Mouse (Mus musculus): ENCODE data around the gene Gcc1. TPM values are rescaled to one million over a fixed set of nuclear protein-coding genes. Genes with fewer than 3 reads are reported as not detected.

Gene Gcc1
- total RNA-seq (2021): 1 to 10 TPM; 5.8 to 6.6 TPM
- long read RNA-seq, experiment 1, full-length matches to known transcripts: 1 of 5 reads
- long read RNA-seq, experiment 1, partial matches to known transcripts: 0 of 5 reads
- long read RNA-seq, experiment 1, other reads (novel, unspliced or antisense): 4 of 5 reads
- long read RNA-seq, experiment 2, full-length matches to known transcripts: 7 of 9 reads
- long read RNA-seq, experiment 2, partial matches to known transcripts: 0 of 9 reads
- long read RNA-seq, experiment 2, other reads (novel, unspliced or antisense): 2 of 9 reads

GRCm38 (mm10) chr6:28428290-28428689, at the start of gene Gcc1:
Gene Gcc1 (minus strand): TSS chr6:28428390.
- DNase-seq: no peak

- DNase-seq: no peak
Measured at GRCm38 (mm10) chr6:28474839-28475238, 46.6 kb upstream of the Gcc1 start, which contains the start of gene Snd1. Gene Snd1 (plus strand): TSS chr6:28475139.

- DNase-seq: no peak
Measured at GRCm38 (mm10) chr6:28474211-28474610, 46.0 kb upstream of the Gcc1 start.

- DNase-seq: no peak
Measured at GRCm38 (mm10) chr6:28471284-28472035, 43.3 kb upstream of the Gcc1 start.

GRCm38 (mm10) chr6:28470621-28471020, 42.4 kb upstream of the Gcc1 start:
- DNase-seq: no peak

GRCm38 (mm10) chr6:28470017-28470602, 41.9 kb upstream of the Gcc1 start:
- DNase-seq: no peak

GRCm38 (mm10) chr6:28464630-28465029, 36.4 kb upstream of the Gcc1 start:
- DNase-seq: no peak

GRCm38 (mm10) chr6:28460534-28460933, 32.3 kb upstream of the Gcc1 start:
- DNase-seq: peak; percentile 22

- no peak for DNase-seq
Measured at GRCm38 (mm10) chr6:28459221-28459668, 31.1 kb upstream of the Gcc1 start.

- no peak for DNase-seq
Measured at GRCm38 (mm10) chr6:28450977-28451376, 22.8 kb upstream of the Gcc1 start.

- DNase-seq: no peak
Measured at GRCm38 (mm10) chr6:28450481-28450880, 22.3 kb upstream of the Gcc1 start.

- no peak for DNase-seq
Measured at GRCm38 (mm10) chr6:28449253-28449652, 21.1 kb upstream of the Gcc1 start, which contains the start of gene Pax4. Gene Pax4 (minus strand): TSS chr6:28449353.

- DNase-seq: no peak
Measured at GRCm38 (mm10) chr6:28447937-28448336, 19.7 kb upstream of the Gcc1 start.

- DNase-seq: no peak
Measured at GRCm38 (mm10) chr6:28431538-28431855, 3.3 kb upstream of the Gcc1 start.

- no peak for DNase-seq
Measured at GRCm38 (mm10) chr6:28430795-28431537, 2.8 kb upstream of the Gcc1 start.

GRCm38 (mm10) chr6:28429870-28430269, 1.7 kb upstream of the Gcc1 start:
- no peak for DNase-seq

GRCm38 (mm10) chr6:28427096-28427839, 922 bp downstream of the Gcc1 start, which contains the start of gene Fscn3:
Gene Fscn3 (plus strand): TSS chr6:28427789.
- DNase-seq: no peak

GRCm38 (mm10) chr6:28425019-28425418, 3.2 kb downstream of the Gcc1 start:
- no peak for DNase-seq

- peak; percentile 42 for DNase-seq
Measured at GRCm38 (mm10) chr6:28423767-28424695, 4.2 kb downstream of the Gcc1 start.

GRCm38 (mm10) chr6:28423313-28423712, 4.9 kb downstream of the Gcc1 start, which contains the start of gene Arf5:
Gene Arf5 (plus strand): TSS chr6:28423560.
- peak; percentile 94 for DNase-seq
